Mouse (Mus musculus): ENCODE measurements around the gene Serpine2.

Serpine2 gene

GRCm38 (mm10) chr1:79759436-79759972 lies 101.5 kb downstream of the Serpine2 start:
- no peak for ATAC-seq (ENCODE audit: insufficient number of reproducible peaks, low FRiP score, low TSS enrichment)

- ATAC-seq (ENCODE audit: insufficient number of reproducible peaks, low FRiP score, low TSS enrichment): no peak
Observed at GRCm38 (mm10) chr1:79759006-79759405, 102.0 kb downstream of the Serpine2 start.

GRCm38 (mm10) chr1:79757597-79757996 lies 103.4 kb downstream of the Serpine2 start:
- ATAC-seq (ENCODE audit: insufficient number of reproducible peaks, low FRiP score, low TSS enrichment): no peak

GRCm38 (mm10) chr1:79757161-79757560 lies 103.8 kb downstream of the Serpine2 start:
- ATAC-seq (ENCODE audit: insufficient number of reproducible peaks, low FRiP score, low TSS enrichment): no peak

GRCm38 (mm10) chr1:79756417-79756816 lies 104.6 kb downstream of the Serpine2 start:
- ATAC-seq (ENCODE audit: insufficient number of reproducible peaks, low FRiP score, low TSS enrichment): no peak

GRCm38 (mm10) chr1:79755376-79755775 lies 105.6 kb downstream of the Serpine2 start:
- no peak for ATAC-seq (ENCODE audit: insufficient number of reproducible peaks, low FRiP score, low TSS enrichment)

GRCm38 (mm10) chr1:79754936-79755335 lies 106.0 kb downstream of the Serpine2 start:
- ATAC-seq (ENCODE audit: insufficient number of reproducible peaks, low FRiP score, low TSS enrichment): no peak

- ATAC-seq (ENCODE audit: insufficient number of reproducible peaks, low FRiP score, low TSS enrichment): no peak
Observed at GRCm38 (mm10) chr1:79753456-79753855, 107.5 kb downstream of the Serpine2 start.

GRCm38 (mm10) chr1:79752714-79753340 lies 108.2 kb downstream of the Serpine2 start:
- no peak for ATAC-seq (ENCODE audit: insufficient number of reproducible peaks, low FRiP score, low TSS enrichment)

GRCm38 (mm10) chr1:79752015-79752695 lies 108.8 kb downstream of the Serpine2 start:
- ATAC-seq (ENCODE audit: insufficient number of reproducible peaks, low FRiP score, low TSS enrichment): no peak

GRCm38 (mm10) chr1:79751186-79751585 lies 109.8 kb downstream of the Serpine2 start:
- no peak for ATAC-seq (ENCODE audit: insufficient number of reproducible peaks, low FRiP score, low TSS enrichment)

- no peak for ATAC-seq (ENCODE audit: insufficient number of reproducible peaks, low FRiP score, low TSS enrichment)
Observed at GRCm38 (mm10) chr1:79746056-79746455, 114.9 kb downstream of the Serpine2 start.
